Mouse (Mus musculus) left cerebral cortex, adult 8-10 months (tissue): Measurements from ENCODE around the gene Tex26. TPM values are rescaled to one million over a fixed set of nuclear protein-coding genes. Genes with fewer than 3 reads are reported as not detected.
A peak's percentile ranks its signal among the peaks of the same experiment; 100 is the strongest.

Experiments used
- DNase-seq, 2 experiments: peaks; one replicate each; pipeline ENCODE4 v3.0.0; 2022; ENCODE audit warnings: low spot score in 2 of 2
- total RNA-seq, 4 experiments: library from RNA; stranded (reverse); gene quantifications; 2 replicates each; pipeline ENCODE4 v1.2.4; 2022

The Tex26 gene
- total RNA-seq, 4 experiments from 2014 or later, result 0.32 to 1.6 (median 0.80) TPM

DNA sequence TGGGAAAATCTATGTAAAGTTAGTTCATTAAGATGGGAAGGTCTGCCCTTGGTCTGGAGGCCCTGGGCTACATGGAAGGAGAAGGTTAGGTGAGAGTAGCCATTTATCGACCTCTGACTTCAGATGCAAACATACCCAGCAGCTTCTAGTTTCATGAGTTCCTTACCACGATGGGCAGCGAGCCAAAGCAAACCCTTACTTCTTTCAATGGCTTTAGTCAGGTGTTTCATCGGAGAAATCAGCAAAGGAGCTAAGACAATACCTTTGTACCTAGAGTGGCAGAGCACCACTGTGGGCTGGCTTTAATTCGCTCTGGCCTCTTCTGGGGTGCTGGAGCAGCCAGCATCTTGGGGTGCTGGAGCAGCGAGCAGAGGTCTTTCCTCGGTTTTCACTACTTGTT is 5.8 kb upstream of the Tex26 start:
- DNase-seq, result no peak

GRCm38 (mm10) chr5:149434141-149434690 is 5.2 kb upstream of the Tex26 start:
- no peak for DNase-seq

GRCm38 (mm10) chr5:149436541-149436940 is 2.9 kb upstream of the Tex26 start:
- DNase-seq, result no peak

DNA sequence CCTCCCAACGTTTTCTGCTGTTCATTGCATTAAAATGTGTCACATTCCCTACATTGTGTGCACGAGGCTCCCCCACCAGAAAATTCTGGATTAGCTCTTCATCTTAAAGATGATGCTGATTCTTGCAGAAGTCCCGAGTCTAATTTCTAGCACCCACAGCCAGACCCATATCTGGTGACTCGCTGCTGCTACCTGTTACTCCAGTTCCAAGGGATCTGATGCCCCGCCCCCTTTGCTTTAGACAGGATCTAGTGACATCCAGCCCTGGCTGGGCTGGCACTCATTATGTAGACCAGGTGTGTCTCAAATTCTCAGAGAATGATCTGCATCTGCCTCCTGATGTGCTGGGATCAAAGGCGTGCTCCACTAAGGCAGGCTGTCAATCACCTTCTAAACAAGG is 2.3 kb upstream of the Tex26 start:
- no peak for DNase-seq

DNA sequence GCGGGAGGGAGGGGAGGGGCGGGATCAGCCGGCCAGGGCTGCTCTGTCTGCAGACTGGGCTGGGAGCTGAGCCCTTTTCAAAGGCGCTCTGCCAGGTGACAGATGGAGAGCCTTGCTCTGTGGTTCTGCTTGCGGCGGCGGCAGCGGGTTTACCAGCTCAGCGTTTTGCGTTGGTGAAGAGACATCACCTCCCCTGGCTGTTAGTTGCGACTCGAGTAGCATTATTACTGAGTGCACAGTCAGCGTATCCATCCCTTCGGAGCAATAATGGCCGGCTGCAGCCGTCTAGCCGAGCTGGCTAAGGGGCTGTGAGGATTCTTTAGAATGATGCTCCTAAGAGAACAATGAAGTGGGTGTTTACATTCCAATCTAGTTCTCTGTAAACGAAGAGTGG is 717 bp downstream of the Tex26 start:
- peak; percentile 56 to 80 for DNase-seq

DNA sequence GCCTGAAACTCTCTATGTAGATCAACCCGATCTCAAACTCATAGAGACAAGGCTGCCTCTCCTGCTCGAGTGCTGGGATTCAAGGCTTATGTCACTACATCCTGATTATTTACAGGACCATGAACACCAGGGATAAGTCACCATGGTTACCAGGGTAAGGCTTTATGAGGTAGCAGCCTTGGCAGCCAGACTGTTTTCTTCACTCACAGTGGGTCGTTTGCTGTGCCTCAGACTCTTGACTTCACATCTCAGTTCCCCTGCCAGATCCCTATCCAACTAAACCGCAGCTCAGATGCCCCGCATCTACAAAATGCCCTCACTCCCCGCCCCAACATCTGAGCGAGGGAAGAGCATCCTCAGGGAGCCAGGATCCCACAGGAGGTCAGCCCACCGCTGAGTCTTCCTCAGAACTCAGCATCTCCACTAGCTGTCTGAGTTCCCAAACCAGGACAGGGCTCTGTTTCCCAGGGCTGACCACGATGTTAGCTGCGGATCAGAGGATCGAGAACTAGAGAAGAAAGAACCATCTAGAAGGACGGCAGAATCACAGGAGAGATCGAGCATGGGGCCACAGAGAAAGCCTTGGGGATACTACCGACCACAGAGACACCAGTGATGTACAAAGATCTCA is 2.3 kb downstream of the Tex26 start:
- no peak for DNase-seq

DNA sequence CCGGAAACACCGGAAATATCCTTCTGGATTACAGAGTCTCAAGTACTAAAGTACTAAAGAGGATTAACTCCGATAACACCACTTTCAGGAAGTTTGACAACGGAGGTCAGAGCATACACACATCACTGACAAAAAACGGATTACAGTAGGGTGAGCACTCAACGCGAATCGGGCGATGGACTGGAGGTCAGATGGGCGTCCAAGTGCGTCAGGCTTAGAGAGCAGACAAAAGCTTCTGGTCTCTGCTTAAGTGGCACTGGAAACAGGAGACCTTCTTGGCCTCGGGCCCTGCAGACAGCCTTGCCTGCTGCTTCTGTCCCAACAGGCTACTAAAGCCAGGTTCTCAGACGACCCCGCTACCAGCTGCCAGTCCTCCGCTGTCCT is 2.8 kb downstream of the Tex26 start:
- no peak for DNase-seq

GRCm38 (mm10) chr5:149444451-149444850 is 5.0 kb downstream of the Tex26 start:
- no peak for DNase-seq

DNA sequence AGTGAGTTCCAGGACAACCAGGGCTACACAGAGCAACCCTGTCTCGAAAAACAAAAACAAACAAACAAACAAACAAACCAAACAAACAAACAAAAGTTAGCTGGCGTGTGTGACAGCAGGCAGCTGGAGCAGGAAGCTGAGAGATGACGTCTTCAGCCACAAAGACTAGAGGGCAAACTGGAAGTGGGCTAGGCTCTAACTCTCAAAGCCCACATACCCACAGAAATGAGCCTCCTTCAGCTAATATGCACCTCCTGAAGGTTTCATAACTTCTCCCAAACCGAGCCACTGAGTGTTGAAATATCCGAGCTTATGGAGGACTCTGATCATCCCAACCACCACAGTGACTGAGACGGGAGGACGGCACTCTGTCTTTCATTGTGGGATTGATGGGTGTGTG is 7.0 kb downstream of the Tex26 start:
- no peak for DNase-seq

- no peak for DNase-seq
These were observed 8.3 kb downstream of the Tex26 start for GRCm38 (mm10) chr5:149447733-149448132.

- no peak for DNase-seq
These were observed 9.9 kb downstream of the Tex26 start for GRCm38 (mm10) chr5:149449406-149449805.

DNA sequence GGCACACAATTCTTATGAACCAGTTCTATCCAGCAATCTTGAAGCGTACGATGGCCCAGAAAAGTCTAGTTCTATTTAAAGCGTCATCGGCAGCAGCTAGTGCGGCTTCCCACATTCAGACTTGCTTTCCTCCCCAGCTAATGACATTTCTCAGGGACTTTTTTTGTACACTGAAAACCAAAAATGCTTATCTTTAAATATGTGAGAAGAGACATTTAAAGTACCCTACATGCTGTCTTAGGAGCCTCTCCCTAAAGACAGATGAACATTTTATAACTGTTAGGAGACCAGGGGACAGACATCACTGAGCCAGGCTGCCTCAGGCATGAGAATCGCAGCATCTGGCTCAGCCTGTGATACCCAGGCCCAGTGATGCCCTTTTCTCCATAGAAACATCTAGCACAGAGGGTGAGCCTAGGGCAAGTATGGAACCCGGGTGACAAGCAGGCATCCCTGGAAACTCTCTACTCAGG is 11.8 kb downstream of the Tex26 start:
- peak in 1 of 2 experiments; percentile 34 for DNase-seq

GRCm38 (mm10) chr5:149454281-149454680 is 14.8 kb downstream of the Tex26 start:
- peak; percentile 46 to 79 for DNase-seq

DNA sequence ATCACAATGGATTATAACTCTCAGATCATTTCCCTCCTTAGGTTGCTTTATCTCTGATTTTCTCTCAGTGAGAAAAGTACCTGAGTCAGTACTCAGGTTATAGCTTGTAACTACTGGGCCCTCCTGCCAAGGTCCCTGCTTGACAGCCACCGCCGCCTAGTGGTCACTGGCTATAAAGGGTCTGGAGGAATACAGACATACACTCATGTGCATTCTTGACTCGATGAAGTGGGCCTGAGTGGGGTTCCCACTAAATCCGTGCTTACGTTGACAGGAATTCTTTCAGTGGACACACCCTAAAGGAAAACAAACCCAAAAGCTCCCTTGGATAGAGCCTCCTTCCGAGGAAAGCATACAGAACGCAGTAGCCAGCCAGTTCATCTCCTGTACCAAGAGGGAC is 17.1 kb downstream of the Tex26 start:
- no peak for DNase-seq

DNA sequence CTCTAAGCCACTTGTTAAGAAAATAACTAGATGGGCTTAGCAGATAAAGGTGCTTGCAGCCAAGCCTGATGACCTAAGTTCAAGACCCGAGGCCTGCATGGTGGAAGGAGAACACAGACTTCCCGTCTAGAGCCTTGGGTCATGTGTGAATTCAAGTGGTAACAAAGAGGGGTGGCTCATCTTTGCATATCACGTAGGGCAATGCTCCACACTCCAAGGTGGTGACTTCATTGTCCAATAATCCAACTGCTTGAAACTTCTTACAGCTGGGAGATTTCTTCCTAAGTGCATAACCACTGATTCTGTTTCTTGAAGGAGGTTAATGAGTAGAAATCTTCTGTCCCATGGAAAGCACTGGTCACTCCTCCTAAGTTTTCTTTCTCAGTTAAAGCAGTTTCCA is 22.6 kb downstream of the Tex26 start:
- no peak for DNase-seq

DNA sequence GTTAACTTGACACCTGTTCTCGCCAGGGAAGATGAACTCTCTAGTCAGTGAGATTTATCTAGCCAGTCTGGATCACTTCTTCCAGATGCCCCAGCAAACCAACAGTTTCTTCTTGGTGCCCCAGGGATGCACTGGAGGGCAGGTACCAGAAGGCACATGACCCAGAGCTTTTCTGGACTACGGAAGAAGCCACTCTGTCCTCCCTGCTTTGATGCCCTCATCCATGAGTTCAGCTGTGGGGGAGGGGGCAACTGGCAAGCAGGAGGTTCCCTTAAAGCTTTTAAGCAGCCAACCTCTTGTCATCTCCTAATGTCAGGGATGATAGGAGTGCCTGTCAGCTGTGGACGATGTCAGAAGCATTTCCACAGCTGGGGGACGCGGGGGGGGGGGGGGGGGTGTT is 25.8 kb downstream of the Tex26 start:
- DNase-seq, result no peak

DNA sequence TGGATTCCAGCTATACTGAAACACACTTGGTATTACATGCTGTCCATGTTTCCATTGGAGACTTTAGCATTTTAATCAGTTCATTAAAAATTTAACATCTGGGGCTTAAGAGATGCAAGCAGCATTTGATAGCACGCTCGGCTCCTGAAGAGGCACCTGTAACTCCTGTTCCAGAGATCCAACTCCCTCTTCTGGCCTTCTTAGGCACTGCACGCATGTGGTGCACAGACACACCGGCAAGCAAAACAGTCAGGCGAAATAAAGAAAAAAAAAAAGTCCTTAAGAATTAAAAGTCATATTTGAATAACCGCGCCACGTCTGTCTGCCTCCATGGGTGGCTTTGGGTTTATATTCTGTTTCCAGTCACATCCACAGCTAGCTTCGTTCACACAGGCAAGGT is 34.7 kb downstream of the Tex26 start:
- no peak for DNase-seq

DNA sequence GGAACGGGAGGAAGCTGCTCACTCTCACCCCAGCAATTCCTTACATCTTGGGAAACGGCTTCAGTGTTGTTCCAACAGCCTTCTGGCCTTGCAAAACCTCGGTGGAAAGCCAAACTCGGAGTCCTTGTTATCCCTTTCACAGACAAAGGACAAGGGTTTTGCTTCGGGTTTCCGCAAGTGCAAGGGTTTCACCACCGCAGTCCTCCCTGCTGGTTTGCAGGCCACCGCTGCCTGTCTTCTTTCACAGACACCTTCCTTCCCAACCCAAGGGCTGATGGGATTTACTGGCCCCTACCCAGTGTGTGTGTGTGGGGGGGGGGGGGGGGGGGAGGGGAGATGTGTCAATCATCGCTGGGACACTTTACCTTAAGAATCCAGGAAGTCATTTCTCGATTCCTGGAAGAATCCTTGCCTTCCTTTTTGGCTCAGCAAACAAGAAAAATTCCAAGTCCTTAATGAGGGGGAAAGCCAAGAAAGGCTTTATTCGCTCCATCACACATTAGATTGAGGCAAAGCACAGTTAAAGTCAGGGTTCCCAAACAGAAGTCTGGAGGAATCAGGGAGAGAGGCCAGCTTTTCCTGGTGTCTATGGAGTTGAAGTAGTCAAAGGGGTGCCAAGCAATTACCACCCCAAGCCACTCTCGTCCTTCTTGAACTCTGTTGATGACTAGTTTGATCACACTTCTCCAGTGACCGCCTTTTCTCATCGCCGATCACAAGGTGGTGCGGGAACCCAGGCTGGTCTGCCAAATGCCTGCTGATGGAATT is 35.4 kb downstream of the Tex26 start:
- no peak for DNase-seq

GRCm38 (mm10) chr5:149481920-149482319 is 42.5 kb downstream of the Tex26 start:
- DNase-seq, result no peak

GRCm38 (mm10) chr5:149483321-149484052 is 44.0 kb downstream of the Tex26 start:
- DNase-seq, result peak in 1 of 2 experiments; percentile 54

GRCm38 (mm10) chr5:149484270-149484669 is 44.8 kb downstream of the Tex26 start:
- DNase-seq, result no peak

GRCm38 (mm10) chr5:149485447-149485846 is 46.0 kb downstream of the Tex26 start:
- no peak for DNase-seq
